Mouse (Mus musculus): ENCODE measurements around the gene Atxn2. TPM values are rescaled to one million over a fixed set of nuclear protein-coding genes. Genes with fewer than 3 reads are reported as not detected.

Atxn2 gene
- polyA plus RNA-seq, 1 experiment from 2014 or later: 30.0 TPM

DNA sequence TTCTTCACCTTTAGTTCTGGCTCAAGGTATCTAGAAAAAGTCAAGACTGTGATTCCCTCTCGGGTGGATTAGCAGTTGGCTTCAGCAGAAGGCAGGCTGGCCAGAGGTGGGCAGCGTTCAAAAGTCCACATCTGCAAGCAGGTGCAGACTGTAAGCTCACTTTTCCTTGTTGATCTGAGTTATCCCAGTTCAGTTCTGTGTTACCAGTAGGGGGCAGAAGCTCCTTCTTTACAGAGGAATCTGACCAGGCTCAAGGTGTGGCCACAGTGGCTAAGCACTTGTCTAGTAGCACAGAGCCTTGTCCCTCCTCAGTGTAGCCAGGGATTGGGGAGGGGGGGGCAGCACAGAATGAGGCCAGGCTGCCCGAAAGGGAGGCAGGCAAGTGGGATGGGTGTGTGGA lies 103.9 kb downstream of the Atxn2 start:
- WGBS: 50% methylated on average over 3 of the region's 3 CpGs
- peak; percentile 53; the same call in 1 of the 2 replicates for ATAC-seq (ENCODE audit: low read depth)
- Histone ChIP-seq H3K4me3 (ENCODE audit: low read length) (no peak overlapping the region), H3K4me2 (ENCODE audit: low read depth, low read length) (no peak overlapping the region), H3K36me3 (ENCODE audit: control insufficient read depth, insufficient read depth, low read length) (peaks cover 61% of the 10 kb centered on the region), H3K27me3 (ENCODE audit: control insufficient read depth, insufficient read depth, low read depth, low read length) (no peaks in the 10 kb centered on the region), H3K9ac (ENCODE audit: low read length) (no peak overlapping the region), H3K9me3 (ENCODE audit: control insufficient read depth, low read length) (no peaks in the 10 kb centered on the region), H3K27ac (ENCODE audit: low read length) (no peak overlapping the region), H3K4me1 (replicated peaks; ENCODE audit: control insufficient read depth, insufficient read depth, low read length) (peaks cover 1% of the 10 kb centered on the region)

DNA sequence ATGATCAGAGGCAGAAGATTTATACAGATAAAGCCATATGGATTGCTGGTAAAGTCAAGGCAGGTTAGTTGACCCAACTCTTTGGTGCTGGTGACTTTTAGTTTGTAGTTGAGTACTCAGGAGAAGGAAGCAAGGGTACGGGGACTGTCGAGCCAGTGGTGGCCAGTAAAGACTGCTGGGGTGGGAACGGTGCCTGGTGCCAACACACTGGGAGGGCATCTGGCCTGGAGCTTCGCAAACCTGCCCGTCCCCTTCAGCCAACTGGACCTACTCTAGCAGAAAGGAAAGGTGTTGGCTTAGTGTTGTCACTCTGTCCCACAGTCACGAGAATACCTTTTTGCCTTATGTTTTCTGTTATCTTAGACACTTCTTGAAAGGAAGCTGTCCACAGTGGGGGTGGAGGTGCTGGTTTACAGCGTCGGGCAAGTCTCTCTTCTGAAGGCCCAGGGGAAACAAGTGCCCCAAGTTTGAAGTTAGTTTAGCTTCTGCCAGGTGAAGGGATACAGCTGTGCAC lies 104.8 kb downstream of the Atxn2 start:
- Histone ChIP-seq H3K4me3 (ENCODE audit: low read length) (no peak overlapping the region), H3K27ac (ENCODE audit: low read length) (no peak overlapping the region), H3K36me3 (ENCODE audit: control insufficient read depth, insufficient read depth, low read length) (peaks cover 59% of the 10 kb centered on the region), H3K4me1 (replicated peaks; ENCODE audit: control insufficient read depth, insufficient read depth, low read length) (no peaks in the 10 kb centered on the region; the same call in 1 of the 2 replicates), H3K9ac (ENCODE audit: low read length) (no peak overlapping the region), H3K9me3 (ENCODE audit: control insufficient read depth, low read length) (no peaks in the 10 kb centered on the region), H3K4me2 (ENCODE audit: low read depth, low read length) (no peak overlapping the region), H3K27me3 (ENCODE audit: control insufficient read depth, insufficient read depth, low read depth, low read length) (no peaks in the 10 kb centered on the region)
- 78% methylated on average over 8 of the region's 8 CpGs for WGBS
- no peak for ATAC-seq (ENCODE audit: low read depth)

DNA sequence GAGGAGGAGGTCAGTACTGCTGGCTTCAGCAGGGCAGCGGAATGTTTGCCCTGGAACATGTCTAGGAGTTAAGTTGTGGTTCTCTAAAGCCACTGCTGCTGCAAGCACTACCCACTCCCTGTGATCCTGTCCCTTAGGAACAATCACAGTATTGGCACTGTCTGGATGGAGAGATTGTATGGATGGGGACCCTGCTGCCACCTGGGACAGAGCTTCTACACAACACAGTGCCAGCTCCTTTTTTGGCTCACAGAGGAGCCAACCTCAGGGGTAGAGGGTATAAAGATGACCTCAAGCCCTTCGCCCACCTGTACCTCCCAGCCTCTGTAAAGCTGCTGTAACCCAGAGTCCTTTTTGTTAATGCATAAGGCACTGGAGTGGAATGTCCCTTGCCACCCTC lies 105.5 kb downstream of the Atxn2 start:
- Histone ChIP-seq H3K27me3 (ENCODE audit: control insufficient read depth, insufficient read depth, low read depth, low read length) (no peaks in the 10 kb centered on the region), H3K4me2 (ENCODE audit: low read depth, low read length) (no peak overlapping the region), H3K9ac (ENCODE audit: low read length) (no peak overlapping the region), H3K9me3 (ENCODE audit: control insufficient read depth, low read length) (no peaks in the 10 kb centered on the region), H3K4me3 (ENCODE audit: low read length) (no peak overlapping the region), H3K4me1 (replicated peaks; ENCODE audit: control insufficient read depth, insufficient read depth, low read length) (no peaks in the 10 kb centered on the region), H3K36me3 (ENCODE audit: control insufficient read depth, insufficient read depth, low read length) (peaks cover 53% of the 10 kb centered on the region), H3K27ac (ENCODE audit: low read length) (no peak overlapping the region)
- no peak for ATAC-seq (ENCODE audit: low read depth)
- 98% methylated on average over 2 of the region's 2 CpGs for WGBS

DNA sequence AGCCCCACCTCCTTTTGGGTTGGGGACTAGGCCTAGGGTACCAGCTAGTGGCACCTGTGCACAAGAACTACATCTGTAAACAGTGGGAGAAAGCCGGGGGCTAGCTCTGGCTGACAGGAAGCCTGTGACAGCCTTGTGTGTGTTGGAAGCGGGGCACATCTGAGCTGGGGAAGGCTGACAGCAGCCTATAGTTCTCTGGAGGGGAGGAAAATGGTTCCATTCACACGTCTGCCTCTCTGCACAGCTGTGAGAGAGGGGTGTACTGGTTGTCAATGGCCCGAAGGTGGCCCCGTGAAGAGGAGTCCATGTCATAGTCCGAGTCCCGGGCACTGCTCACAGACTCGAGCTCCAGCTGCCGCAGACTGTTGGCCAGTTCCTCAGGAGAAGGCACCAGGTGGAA lies 106.4 kb downstream of the Atxn2 start:
- no peak overlapping the region for H3K4me2 ChIP-seq (ENCODE audit: low read depth, low read length)
- no peaks in the 10 kb centered on the region for H3K27me3 ChIP-seq (ENCODE audit: control insufficient read depth, insufficient read depth, low read depth, low read length)
- WGBS: 85% methylated on average over 9 of the region's 9 CpGs
- H3K27ac ChIP-seq (ENCODE audit: low read length): no peak overlapping the region
- H3K4me1 ChIP-seq (replicated peaks; ENCODE audit: control insufficient read depth, insufficient read depth, low read length): no peaks in the 10 kb centered on the region
- no peak overlapping the region for H3K4me3 ChIP-seq (ENCODE audit: low read length)
- no peak for ATAC-seq (ENCODE audit: low read depth)
- no peak overlapping the region for H3K9ac ChIP-seq (ENCODE audit: low read length)
- no peaks in the 10 kb centered on the region for H3K9me3 ChIP-seq (ENCODE audit: control insufficient read depth, low read length)
- H3K36me3 ChIP-seq (ENCODE audit: control insufficient read depth, insufficient read depth, low read length): peaks cover 48% of the 10 kb centered on the region

DNA sequence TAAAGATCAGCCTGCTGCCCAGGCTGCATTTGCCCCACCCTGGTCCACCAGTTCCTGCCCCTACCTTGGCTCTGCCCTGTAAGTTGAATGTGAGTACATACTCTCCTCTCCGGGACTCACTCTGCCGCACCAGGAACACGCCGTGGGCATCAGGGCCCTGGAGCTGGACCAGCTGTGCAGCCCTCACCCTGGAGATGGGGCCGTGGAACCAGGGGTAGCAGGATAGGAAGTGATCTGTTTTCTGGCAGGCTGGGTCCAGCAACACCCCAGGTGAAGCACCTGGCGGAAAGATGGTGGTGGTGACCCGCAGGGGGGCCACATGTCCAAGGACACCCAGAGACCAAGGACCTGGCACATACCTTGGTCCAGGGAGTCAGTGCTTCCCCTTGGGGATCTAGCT lies 107.3 kb downstream of the Atxn2 start:
- ATAC-seq (ENCODE audit: low read depth): no peak
- 89% methylated on average over 7 of the region's 7 CpGs for WGBS
- H3K36me3 ChIP-seq (ENCODE audit: control insufficient read depth, insufficient read depth, low read length): peaks cover 42% of the 10 kb centered on the region

DNA sequence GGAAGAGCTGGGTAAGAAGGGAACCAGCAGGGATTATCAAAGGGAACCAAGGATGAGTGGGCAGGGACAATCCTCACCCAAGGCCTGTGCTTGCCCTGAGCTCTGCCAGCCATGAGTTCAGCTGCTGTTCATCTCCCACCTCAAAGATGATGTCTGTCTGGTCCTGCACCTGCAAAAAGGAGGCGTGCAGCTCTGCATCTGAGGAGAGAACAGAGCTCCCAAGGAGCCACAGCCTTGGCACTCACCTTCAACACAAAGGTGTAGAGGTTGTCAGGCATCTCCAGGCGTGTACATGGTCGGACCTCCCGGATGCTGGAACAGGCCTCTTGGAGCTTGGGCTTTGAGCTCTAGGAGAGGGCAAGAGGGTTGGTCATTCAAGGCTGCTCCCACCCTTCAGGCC lies 107.7 kb downstream of the Atxn2 start:
- WGBS: 91% methylated on average over 4 of the region's 4 CpGs
- no peak for ATAC-seq (ENCODE audit: low read depth)
- H3K27ac ChIP-seq (ENCODE audit: low read length): no peak overlapping the region
- H3K9me3 ChIP-seq (ENCODE audit: control insufficient read depth, low read length): no peaks in the 10 kb centered on the region
- no peak overlapping the region for H3K9ac ChIP-seq (ENCODE audit: low read length)
- H3K4me3 ChIP-seq (ENCODE audit: low read length): no peak overlapping the region
- no peaks in the 10 kb centered on the region for H3K4me1 ChIP-seq (replicated peaks; ENCODE audit: control insufficient read depth, insufficient read depth, low read length)
- H3K36me3 ChIP-seq (ENCODE audit: control insufficient read depth, insufficient read depth, low read length): peaks cover 37% of the 10 kb centered on the region
- H3K4me2 ChIP-seq (ENCODE audit: low read depth, low read length): no peak overlapping the region
- no peaks in the 10 kb centered on the region for H3K27me3 ChIP-seq (ENCODE audit: control insufficient read depth, insufficient read depth, low read depth, low read length)

More for the DNA sequence above, 107.3 kb downstream of the Atxn2 start:
- Histone ChIP-seq H3K4me3 (ENCODE audit: low read length) (no peak overlapping the region), H3K9me3 (ENCODE audit: control insufficient read depth, low read length) (no peaks in the 10 kb centered on the region), H3K27ac (ENCODE audit: low read length) (no peak overlapping the region), H3K9ac (ENCODE audit: low read length) (no peak overlapping the region), H3K4me1 (replicated peaks; ENCODE audit: control insufficient read depth, insufficient read depth, low read length) (no peaks in the 10 kb centered on the region), H3K4me2 (ENCODE audit: low read depth, low read length) (no peak overlapping the region), H3K27me3 (ENCODE audit: control insufficient read depth, insufficient read depth, low read depth, low read length) (no peaks in the 10 kb centered on the region)

DNA sequence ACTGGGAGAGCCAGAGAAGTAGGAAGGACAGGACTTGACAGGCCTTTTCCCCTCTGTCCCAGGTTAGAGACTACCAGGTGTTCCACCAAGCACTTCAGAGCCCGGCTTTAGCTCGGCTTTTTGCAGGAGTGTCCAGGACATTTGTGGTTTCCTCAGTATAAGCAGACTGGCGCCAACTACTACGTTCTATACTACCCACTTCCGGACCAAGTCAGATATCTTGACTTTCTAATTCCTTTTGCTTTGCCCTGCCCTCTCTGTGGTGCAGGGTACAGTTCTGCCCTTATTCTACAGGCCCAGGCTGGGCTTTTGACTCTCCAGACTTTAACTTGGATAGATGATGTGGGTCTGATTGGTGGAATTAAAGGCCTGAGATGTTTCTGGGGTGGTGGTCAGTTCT lies 108.4 kb downstream of the Atxn2 start:
- ATAC-seq (ENCODE audit: low read depth): no peak
- 88% methylated on average over 5 of the region's 5 CpGs for WGBS
- H3K36me3 ChIP-seq (ENCODE audit: control insufficient read depth, insufficient read depth, low read length): peaks cover 33% of the 10 kb centered on the region
- no peak overlapping the region for H3K4me3 ChIP-seq (ENCODE audit: low read length)
- H3K9me3 ChIP-seq (ENCODE audit: control insufficient read depth, low read length): no peaks in the 10 kb centered on the region
- H3K4me2 ChIP-seq (ENCODE audit: low read depth, low read length): no peak overlapping the region
- H3K27ac ChIP-seq (ENCODE audit: low read length): no peak overlapping the region
- no peaks in the 10 kb centered on the region for H3K27me3 ChIP-seq (ENCODE audit: control insufficient read depth, insufficient read depth, low read depth, low read length)
- 0 out of 2 replicates have a peak, but pooled peaks cover 3% of the 10 kb centered on the region for H3K4me1 ChIP-seq (replicated peaks; ENCODE audit: control insufficient read depth, insufficient read depth, low read length)
- no peak overlapping the region for H3K9ac ChIP-seq (ENCODE audit: low read length)

DNA sequence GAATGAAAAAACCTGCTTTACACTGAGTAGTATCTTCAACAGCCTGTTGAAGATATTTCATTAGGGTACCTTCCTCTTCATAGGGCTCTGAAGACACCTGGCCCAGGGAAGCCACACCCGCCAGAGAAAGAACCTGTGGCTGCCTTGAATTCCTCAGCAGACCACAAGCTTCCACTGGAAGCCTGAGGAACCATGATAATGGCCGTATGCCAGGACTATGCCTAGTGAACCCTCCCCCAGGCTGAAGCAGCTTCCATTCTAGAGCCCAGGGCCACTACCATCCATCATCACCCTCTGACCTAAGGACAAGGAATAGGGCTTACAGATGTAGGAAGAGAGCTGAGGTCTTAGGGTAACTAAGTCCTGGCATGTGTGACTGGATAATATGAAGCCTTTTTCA lies 109.0 kb downstream of the Atxn2 start:
- no peak overlapping the region for H3K27ac ChIP-seq (ENCODE audit: low read length)
- no peak overlapping the region for H3K4me2 ChIP-seq (ENCODE audit: low read depth, low read length)
- H3K27me3 ChIP-seq (ENCODE audit: control insufficient read depth, insufficient read depth, low read depth, low read length): no peaks in the 10 kb centered on the region
- no peak overlapping the region for H3K4me3 ChIP-seq (ENCODE audit: low read length)
- H3K36me3 ChIP-seq (ENCODE audit: control insufficient read depth, insufficient read depth, low read length): peaks cover 33% of the 10 kb centered on the region
- H3K9me3 ChIP-seq (ENCODE audit: control insufficient read depth, low read length): no peaks in the 10 kb centered on the region
- no peak overlapping the region for H3K9ac ChIP-seq (ENCODE audit: low read length)
- 0 out of 2 replicates have a peak, but pooled peaks cover 3% of the 10 kb centered on the region for H3K4me1 ChIP-seq (replicated peaks; ENCODE audit: control insufficient read depth, insufficient read depth, low read length)
- WGBS: 63% methylated on average over 2 of the region's 2 CpGs
- ATAC-seq (ENCODE audit: low read depth): no peak

DNA sequence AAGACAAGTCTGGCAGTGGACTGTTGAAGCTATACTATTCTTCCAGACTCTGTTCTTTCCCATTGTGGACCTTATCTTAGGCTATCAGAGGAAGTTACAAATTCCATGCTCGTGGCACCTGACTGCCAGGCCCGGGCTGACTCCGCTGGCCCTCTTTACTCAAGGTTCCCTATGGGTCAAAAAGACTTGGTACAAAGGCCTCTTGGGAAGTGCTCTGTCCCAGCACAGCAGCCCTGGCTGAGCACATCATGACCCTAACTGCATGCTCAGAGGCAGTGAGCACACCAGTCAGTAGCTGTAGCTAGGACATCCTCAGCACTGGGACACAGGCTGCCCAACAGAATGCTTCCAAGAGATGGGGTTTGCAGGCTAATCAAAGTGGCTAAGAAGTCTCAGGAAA lies 109.5 kb downstream of the Atxn2 start:
- no peaks in the 10 kb centered on the region for H3K27me3 ChIP-seq (ENCODE audit: control insufficient read depth, insufficient read depth, low read depth, low read length)
- no peak overlapping the region for H3K9ac ChIP-seq (ENCODE audit: low read length)
- WGBS: 84% methylated on average over 3 of the region's 3 CpGs
- no peak overlapping the region for H3K4me3 ChIP-seq (ENCODE audit: low read length)
- no peak overlapping the region for H3K27ac ChIP-seq (ENCODE audit: low read length)
- 0 out of 2 replicates have a peak, but pooled peaks cover 3% of the 10 kb centered on the region for H3K4me1 ChIP-seq (replicated peaks; ENCODE audit: control insufficient read depth, insufficient read depth, low read length)
- no peaks in the 10 kb centered on the region for H3K9me3 ChIP-seq (ENCODE audit: control insufficient read depth, low read length)
- H3K36me3 ChIP-seq (ENCODE audit: control insufficient read depth, insufficient read depth, low read length): peaks cover 33% of the 10 kb centered on the region
- no peak for ATAC-seq (ENCODE audit: low read depth)
- no peak overlapping the region for H3K4me2 ChIP-seq (ENCODE audit: low read depth, low read length)

DNA sequence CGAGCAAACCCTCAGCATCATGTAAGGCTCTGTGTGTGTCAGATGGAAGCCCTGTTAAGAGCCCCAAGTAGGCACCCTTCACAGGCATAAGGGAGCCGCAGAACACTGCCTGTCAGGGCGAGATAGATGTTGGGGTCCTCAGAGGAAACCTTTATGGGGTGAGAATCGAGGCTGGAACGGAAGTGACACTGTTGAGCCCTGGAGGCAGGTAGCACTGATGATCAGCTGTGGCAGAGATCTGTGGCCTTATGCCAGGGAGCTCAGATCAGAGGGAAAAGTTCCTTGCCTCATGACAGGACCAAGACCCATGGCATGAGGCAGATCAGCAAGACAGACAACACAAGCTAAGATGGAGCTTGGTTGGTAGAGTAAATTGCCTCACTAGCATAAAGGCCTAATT lies 110.0 kb downstream of the Atxn2 start:
- no peaks in the 10 kb centered on the region for H3K9me3 ChIP-seq (ENCODE audit: control insufficient read depth, low read length)
- no peak overlapping the region for H3K4me2 ChIP-seq (ENCODE audit: low read depth, low read length)
- H3K9ac ChIP-seq (ENCODE audit: low read length): no peak overlapping the region
- H3K4me1 ChIP-seq (replicated peaks; ENCODE audit: control insufficient read depth, insufficient read depth, low read length): 0 out of 2 replicates have a peak, but pooled peaks cover 3% of the 10 kb centered on the region
- peaks cover 29% of the 10 kb centered on the region for H3K36me3 ChIP-seq (ENCODE audit: control insufficient read depth, insufficient read depth, low read length)
- no peaks in the 10 kb centered on the region for H3K27me3 ChIP-seq (ENCODE audit: control insufficient read depth, insufficient read depth, low read depth, low read length)
- WGBS: 75% methylated on average over 5 of the region's 5 CpGs
- no peak overlapping the region for H3K4me3 ChIP-seq (ENCODE audit: low read length)
- ATAC-seq (ENCODE audit: low read depth): no peak
- H3K27ac ChIP-seq (ENCODE audit: low read length): no peak overlapping the region

Data from lung, embryonic 16.5 days (tissue).